Comparison of ENCODE assay signal across 10 mouse cellular contexts in genomic region chr5:140890050-140890449, GRCm38 (mm10). TPM values are rescaled to one million over a fixed set of nuclear protein-coding genes. Genes with fewer than 3 reads are reported as not detected.
A peak's percentile ranks its signal among the peaks of the same experiment; 100 is the strongest.
DNase-seq lines count a peak whose midpoint lies in the region; ATAC-seq lines count a peak whose summit lies in the region.
"Had no signal": no experiment of that assay in that cellular context is flagged by ENCODE, and none has a peak within 500 bp of the region (broad histone marks: within the 10 kb centered on the region; RNA-seq: fewer than 3 reads in every experiment).

No protein-coding gene starts in this region.

- peaks cover 14% of the 10 kb centered on the region; the same call in 1 of the 2 replicates for H3K27me3 ChIP-seq in limb, embryonic 12.5 days
- H3K27me3 ChIP-seq: CH12.LX had no signal

- ATAC-seq in limb, embryonic 12.5 days (ENCODE audit: insufficient number of reproducible peaks, insufficient read depth, low FRiP score, low TSS enrichment, low read depth): peak; percentile 45; the same call in 1 of the 2 replicates

- H3K9me3 ChIP-seq in limb, embryonic 12.5 days: 0 out of 2 replicates have a peak, but pooled peaks cover 3% of the 10 kb centered on the region

- WGBS in limb, embryonic 12.5 days: 56% methylated on average over 14 of the region's 14 CpGs

- H3K27ac ChIP-seq in limb, embryonic 12.5 days: 0 out of 2 replicates have a peak overlapping the region, but pooled peaks have one; percentile 5
- H3K27ac ChIP-seq: macrophage had no signal

- peak; percentile 11 to 28 for DNase-seq in frontal cortex, postnatal 36 days (ENCODE audit: low spot score in 2 of 2)
- DNase-seq in frontal cortex, postnatal 14 days (ENCODE audit: low spot score in 2 of 2): no peak
- DNase-seq in right cerebral cortex, postnatal 10 days (ENCODE audit: low spot score in 2 of 2): peak; percentile 43 to 53
- DNase-seq in right cerebral cortex, postnatal 36 days (ENCODE audit: low spot score in 2 of 2): no peak
- peak; percentile 53 for DNase-seq in thymus, postnatal 0 days (ENCODE audit: low spot score)
- no peak for DNase-seq in cerebellum, adult 11-12 months
- DNase-seq in cerebellum, adult 18-20 months: no peak

- H3K36me3 ChIP-seq in limb, embryonic 12.5 days: no peaks in the 10 kb centered on the region

- peaks cover 17% of the 10 kb centered on the region for H3K4me1 ChIP-seq in limb, embryonic 12.5 days (replicated peaks)

- no peak overlapping the region for H3K4me2 ChIP-seq in limb, embryonic 12.5 days

- no peak overlapping the region for H3K4me3 ChIP-seq in limb, embryonic 12.5 days (replicated peaks)

- no peak overlapping the region for H3K9ac ChIP-seq in limb, embryonic 12.5 days (replicated peaks)

RNA-seq across cellular contexts. Expression of gene Gna12, which starts 59.8 kb away (rescaled TPM):
- polyA plus RNA-seq in limb, embryonic 12.5 days (2016; fragmentation: Nextera tagmentation; extraction: Ambion mirVana): 18.5 and 49.7 TPM in 2 replicates
- polyA plus RNA-seq in thymus, postnatal 0 days (2015; fragmentation: Nextera tagmentation; extraction: Ambion mirVana): 13.1 and 16.3 TPM in 2 replicates

Comparison
In these comparisons a context has a peak if more than half of its experiments do, and no peak if none do; other contexts are left out.
1. DNase-seq: peak in frontal cortex, postnatal 36 days (2 of 2), right cerebral cortex, postnatal 10 days (2 of 2) and thymus, postnatal 0 days (single experiment); none in frontal cortex, postnatal 14 days (0 of 2), right cerebral cortex, postnatal 36 days (0 of 2), cerebellum, adult 11-12 months (single experiment) and cerebellum, adult 18-20 months (0 of 2).